Mouse (Mus musculus) megakaryocyte, adult 5-6 weeks (primary cell): ENCODE measurements around the gene Adamts16. TPM values are rescaled to one million over a fixed set of nuclear protein-coding genes. Genes with fewer than 3 reads are reported as not detected.

Experiments
- ATAC-seq: 2 replicates; pipeline ENCODE4 v1.8.0; 2016; ENCODE audit warnings: mild to moderate bottlenecking, inconsistent platforms; ENCODE audit not compliant: poor library complexity, severe bottlenecking
- total RNA-seq, 2 experiments: library from RNA; stranded (forward) in 1 of 2; stranded (reverse) in 1 of 2; fragments of 153-499, 151-499 nt in 1 of 2; fragments of 221-1000, 200-1000 nt in 1 of 2; gene quantifications; 2 replicates each; pipeline versions ENCODE4 v1.2.3 to v1.2.4; 2015 to 2017

Gene Adamts16
- total RNA-seq, 2 experiments from 2014 or later = not detected

DNA sequence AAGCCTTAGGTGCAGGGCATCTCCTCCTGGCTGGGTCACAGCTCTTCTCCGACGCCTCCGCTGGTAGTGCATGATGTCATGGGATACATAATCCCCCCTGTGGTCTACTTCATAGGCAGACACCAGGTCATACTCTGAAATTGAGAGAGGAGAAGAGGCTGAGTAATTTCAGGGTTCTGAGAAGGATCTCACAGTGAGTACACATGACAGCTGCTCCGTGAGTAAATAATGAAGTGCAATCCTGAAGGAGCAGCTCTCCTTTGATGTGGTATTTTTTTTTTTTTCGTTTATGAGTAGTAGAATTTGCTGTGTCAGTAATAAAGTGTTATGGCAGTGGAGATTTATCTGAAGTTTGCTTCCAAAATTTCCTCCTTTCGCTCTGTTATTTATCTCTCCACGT, 5.4 kb downstream of the Adamts16 start:
- no peak for ATAC-seq

DNA sequence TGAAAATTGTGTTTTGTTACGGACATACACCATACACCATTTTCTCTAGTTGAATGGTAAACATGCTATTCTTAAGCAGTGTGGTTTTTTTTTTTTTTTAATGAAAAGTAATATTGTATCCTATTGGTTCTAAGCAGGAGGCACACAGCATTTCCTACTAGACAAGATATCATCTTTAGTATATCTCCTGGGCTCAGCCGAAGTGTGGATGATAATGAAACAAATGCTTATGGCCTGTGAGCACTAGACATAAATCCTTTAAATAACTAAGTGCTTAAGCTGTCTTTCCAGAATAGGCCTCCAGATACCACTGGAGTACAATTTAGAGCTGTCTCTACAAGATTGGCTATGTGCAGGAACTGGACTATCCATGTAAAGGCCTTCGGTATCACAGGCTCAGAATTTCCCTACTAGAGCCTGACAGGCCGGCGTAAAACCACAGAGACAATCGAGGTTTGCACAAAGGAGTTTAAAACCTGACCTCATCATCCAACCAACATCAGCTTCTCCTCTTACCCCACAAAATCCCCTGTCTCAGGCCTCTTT, 8.9 kb downstream of the Adamts16 start:
- no peak for ATAC-seq

DNA sequence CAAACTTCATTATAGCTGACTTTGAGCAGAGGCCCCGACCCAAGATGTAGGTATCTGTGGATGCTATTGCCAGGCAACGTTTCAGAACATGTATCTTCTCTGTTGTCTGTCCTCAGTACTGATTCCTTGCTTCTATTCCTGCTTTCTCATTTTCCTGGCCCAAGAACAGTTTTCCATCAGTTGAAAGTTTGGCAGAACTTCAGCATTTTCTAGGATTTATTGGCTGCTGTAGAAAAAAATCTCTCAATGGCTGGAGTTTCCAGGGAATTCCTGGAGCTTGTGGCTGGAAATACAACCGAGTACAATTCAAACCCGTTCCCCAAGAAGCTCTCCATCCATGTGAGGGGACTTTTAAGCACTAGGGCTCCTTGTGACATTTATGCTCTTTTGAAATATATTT, 10.6 kb downstream of the Adamts16 start:
- ATAC-seq = no peak

DNA sequence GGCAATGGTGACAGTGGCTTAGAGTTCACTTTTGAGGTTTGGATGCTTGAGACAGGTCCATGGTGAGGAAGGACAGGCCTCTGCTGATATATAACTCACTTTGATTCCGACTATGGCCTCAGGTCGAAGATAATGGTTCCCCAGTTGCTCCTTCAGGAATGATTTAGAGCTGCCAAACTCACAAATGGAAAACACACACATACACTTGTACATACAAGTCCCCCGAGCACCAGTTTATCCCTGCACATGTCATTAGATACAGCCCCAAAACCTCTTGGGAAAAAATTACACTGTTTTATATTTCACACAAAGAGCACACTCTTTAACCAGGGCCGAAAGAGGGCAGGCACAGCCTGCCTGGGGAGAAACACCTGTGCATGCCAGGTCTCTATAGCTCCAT, 14.1 kb downstream of the Adamts16 start:
- no peak for ATAC-seq

DNA sequence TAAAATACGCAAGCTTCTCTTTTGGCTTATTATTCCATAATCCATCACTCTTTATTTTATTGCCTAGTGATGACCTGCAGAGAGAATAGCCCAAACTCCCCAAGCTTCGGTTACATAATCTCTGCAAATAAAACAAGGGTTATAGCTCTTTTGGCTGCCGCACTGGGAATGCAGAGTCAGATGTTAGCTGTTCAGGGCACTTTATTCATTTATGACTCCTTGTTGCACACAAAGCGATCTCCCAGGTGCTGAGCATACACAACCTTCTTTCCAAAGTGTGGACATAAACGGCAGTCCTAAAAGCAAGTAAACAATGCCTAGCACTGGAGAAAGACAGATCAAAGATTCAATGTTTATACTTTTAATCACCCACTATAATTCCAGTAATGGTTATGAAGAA, 16.3 kb downstream of the Adamts16 start:
- ATAC-seq = no peak

DNA sequence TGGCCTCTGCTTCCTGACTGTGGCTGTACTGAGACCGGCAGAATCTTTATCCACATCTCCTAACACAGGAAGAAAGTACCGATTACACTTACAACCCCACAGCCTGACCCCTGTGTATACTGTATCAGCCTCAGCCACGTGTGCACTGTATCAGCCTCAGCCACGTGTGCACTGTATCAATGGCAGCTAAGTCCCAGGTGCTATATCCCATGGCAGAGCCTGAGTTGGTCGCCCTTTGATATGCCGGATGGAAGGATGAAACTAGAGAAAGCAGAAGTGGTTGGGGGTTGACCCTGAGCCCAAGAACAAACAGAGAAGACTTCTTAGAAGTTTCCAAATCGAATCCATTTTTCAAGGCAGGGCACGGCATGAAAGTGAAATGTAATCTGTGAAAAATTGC, 17.9 kb downstream of the Adamts16 start:
- ATAC-seq = 0 out of 2 replicates have a peak, but pooled peaks have one; percentile 38

DNA sequence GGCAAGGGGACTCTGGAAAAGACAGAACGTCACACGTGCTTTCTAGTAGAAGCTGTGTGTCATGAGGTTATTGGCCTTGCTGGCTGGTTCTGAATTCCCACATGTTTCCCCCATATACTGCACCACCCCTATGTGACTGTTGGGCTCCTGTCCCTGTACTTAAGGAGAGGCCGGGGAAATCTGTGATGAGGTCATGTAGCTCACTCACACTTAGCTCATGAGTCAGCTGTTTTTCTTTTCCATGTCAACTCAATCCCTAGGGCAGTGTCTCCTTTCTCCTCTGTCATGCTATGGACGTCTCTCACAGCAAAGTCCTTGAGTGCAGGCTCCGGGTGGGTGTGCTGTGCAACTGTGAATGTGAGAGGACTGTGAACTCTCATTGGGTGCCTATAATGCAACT, 22.6 kb downstream of the Adamts16 start:
- no peak for ATAC-seq

DNA sequence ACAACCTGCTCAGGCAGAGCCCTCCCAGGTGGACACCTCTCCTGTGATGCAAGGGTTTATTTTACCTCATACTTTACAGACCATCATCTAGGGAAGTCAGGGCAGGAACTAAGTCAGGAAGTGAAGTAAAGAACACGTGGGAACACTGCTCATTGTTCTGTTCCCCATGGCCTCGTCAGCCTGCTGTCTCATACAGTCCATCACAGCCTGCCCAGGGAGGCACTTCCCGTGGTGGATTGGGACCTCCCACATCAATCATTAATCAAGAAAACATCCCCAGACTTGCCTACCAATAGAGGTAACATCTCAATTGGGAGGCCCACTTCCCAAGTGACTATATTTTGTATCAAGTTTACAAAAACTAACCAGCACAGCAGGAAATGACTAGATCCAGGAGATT, 27.2 kb downstream of the Adamts16 start:
- ATAC-seq = no peak

DNA sequence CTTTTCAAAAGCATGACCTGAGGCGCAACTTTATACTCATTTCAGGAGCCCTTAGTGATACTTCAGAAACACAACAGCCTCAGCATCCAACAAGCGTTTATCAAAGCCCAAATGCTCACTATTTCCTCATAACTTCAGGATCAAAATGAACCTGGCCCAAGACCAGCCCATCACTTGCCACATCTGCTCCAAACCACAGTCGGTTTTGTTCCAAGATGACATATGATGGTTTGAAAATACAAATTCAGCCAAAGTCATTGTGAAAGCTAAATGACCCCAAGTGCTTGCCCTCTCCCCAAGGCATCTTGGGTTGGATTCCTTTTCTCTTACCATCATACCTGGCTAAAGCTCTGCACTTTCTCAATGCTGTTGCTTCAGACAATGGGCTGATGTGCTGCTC, 36.1 kb downstream of the Adamts16 start:
- no peak for ATAC-seq

DNA sequence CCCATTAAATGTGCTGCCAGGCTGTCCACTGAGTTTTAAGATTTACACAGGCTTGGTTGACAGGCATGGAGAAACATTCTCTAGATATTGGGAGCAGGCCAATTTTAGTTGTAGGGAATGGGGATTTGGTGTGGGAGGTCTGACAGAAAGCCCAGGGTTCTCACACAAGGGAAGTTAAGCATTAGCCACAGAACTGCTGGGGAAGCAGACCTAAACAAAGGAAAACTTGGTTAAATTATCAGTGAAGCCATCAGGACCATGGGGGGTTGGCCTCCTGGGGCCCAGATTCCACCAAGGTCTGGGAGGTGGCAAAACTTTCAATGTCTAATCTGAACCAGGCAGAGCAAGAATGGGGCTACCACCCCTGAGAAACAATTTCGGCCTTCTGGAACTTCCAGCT, 38.8 kb downstream of the Adamts16 start:
- no peak for ATAC-seq

DNA sequence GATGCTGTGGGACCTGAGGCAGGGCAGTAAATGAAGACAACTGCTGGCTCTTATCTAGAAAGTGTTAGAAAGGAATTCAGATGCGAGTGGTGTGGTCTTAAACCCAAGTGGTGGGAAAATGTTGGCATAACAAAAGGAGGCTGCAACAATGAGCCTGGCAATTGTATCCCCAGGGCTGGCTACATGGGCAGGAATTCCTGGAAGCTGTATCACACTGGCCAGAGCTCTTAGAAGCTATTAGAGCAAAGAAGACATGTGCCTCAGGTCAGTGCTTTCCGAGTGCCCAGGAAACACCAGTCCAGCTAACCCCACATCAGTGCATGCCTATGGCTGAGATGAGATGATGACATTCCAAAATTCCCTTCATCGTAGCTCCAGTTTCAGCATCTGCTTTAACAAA, 42.3 kb downstream of the Adamts16 start:
- ATAC-seq = no peak

DNA sequence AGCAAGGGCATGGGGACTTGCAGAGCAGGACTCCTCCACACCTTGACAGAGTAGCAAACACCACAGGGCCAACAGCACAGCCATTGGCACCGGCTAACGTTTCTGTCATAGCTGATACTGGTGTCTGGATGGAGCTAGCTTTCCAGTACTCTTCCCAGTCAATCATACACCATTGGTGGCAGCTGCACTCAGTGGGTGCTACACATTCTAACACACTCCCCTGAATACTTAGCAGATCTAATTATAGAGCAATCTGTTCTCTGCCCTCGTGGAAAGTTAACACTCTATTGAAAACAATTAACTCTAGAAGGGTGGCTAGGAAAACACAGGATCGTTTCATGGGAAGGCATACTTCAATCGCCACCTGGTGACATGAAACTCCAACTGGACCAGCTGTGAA, 43.2 kb downstream of the Adamts16 start:
- ATAC-seq = no peak

DNA sequence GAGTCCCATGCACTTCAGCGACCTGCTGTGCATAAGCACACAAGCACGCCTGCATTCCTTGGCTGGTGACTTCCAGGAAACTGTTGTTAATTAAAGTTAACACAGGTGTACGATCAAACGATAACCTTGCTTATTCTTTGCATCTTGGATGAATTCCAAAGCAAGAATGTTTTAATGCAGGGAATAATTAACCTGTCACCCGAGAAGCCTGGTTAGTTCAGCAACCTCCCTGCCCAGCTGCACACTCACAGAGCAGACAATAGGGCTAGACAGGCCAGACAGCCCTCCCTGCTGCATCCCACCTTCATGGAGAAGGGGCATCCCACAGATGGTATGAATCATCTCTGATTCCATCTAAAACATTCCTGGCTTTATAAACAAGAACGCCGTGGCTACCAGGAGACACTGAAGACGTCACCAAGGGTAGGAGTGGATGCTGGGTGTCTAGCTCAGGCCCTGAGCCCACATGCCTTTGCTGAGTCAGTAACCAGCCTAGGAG, 47.5 kb downstream of the Adamts16 start:
- ATAC-seq = no peak

DNA sequence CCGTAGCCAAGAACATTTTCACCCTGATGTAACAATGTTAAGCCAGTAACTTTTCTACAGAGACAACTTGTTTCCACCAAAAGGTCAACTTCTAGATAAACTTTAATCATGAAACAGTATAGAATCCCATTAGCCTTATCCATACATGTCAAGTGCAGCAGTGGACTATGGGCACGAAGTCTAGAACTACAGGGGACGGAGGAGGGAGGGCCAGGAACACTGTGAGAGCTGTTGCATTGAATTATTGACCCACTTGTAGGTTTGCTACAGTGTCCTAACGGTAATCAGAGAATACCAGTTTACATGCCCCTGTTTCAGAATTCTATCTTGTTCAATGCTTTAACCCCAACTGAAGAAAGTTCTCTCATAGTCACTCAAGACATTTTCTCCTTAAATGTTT, 48.0 kb downstream of the Adamts16 start:
- no peak for ATAC-seq

DNA sequence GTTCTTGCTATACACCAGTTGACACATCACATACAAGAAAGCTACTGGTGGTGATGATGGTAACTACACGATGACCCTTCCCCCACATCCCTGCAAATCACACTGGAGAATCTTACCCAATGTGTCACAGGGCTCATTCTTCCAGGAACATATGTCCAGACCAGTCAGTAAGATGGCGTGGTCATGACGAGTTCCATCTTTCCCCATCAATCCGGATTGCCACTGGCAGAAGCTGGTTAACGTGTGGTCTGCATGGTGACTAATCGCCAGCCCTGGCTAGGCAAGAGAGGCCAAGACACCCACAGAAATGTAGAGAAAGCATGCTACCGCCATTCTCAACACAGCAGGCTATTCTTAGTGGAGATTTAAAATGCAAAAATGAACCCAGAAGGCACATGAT, 48.7 kb downstream of the Adamts16 start:
- no peak for ATAC-seq

DNA sequence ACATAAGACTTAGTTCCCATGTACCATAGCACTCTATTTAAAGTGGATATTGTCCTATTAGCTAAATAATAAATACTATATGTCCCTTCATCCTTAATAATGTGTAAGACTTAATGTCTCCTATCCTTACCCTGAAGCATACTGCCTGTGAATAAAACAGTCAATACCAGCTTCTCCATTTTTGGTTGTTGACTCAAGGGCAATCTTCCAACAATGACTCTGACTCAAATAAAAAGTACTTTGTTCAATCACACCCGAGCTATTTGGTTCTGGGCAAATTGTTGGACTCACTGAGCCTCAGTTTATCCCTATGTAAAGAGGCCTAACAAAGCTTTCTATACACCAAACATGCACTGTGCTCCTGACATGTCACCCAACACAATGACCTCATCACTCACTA, 51.8 kb downstream of the Adamts16 start:
- no peak for ATAC-seq

DNA sequence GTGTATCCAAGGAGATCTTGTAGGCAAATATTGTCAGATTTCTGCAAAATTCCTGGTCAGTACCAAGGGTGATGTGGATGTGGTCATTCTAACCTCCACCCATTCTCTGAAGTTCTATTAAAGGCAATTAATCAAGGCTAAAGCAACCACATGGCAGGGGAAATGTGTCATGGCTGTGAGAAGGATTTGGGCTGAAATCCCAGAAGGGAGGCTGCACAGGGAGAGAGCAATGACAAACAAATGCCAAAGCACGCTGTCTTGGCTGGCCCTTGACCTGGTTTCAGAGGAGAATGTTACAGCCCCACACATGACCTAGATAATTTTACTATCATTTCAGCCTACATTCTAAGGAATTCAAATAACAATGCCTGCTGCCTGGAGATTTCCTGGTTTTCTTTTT, 52.6 kb downstream of the Adamts16 start:
- ATAC-seq = no peak

DNA sequence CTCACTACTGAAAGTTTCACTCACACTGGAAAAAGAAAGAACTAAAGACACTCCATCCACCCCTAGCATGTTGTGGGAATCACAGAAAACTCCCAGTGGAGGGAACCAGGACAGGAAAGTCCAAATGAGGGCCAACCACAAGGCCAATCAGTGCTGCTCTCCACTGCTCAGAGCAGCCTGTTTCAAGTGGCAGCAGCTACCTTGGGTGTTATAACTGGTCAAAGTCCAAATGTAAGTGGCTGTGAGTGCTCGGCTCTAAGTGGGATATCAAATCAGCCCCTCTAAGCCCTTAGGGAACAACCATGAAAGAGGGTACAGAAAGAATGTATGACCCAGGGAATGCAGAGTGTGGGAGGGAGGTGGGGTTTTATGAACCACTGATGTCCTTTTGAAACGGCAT, 56.5 kb downstream of the Adamts16 start:
- no peak for ATAC-seq

DNA sequence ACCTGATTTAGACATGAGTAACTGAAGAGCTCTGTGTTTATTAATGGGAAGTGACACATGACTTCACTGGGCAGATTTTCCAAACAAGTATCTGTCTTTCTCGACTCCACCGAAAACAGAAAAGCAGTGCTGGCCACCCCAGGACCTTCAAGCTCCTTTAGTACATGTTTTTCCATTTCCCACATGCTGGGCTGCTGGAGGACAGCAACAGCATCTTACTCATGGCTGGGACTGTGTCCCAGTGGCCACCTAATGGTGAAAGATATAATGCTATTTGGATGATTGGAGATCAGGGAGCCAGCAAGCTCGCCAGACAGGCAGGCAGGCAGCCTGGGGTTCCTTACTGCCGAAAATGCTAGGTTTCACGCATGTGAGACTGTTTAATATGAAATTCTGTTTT, 57.5 kb downstream of the Adamts16 start:
- no peak for ATAC-seq

DNA sequence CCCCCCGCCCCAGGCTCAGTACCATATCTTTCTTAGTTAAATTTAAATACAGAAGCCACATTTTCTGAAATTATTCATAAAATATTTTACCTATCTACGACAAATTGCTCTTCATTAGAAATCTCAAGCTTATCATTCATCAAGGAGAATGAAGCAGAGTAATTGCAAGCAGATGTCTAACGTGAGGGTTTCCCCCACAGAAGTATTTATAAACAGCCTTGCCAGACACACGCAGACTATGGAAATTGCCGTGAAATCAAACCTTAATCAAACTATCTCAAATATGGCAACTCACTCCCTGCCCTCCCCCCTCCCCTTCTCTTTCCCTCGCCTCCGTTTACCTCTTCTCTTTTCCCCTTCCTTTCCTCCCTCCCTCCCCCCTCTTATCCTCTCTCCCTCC, 61.8 kb downstream of the Adamts16 start:
- ATAC-seq = no peak

DNA sequence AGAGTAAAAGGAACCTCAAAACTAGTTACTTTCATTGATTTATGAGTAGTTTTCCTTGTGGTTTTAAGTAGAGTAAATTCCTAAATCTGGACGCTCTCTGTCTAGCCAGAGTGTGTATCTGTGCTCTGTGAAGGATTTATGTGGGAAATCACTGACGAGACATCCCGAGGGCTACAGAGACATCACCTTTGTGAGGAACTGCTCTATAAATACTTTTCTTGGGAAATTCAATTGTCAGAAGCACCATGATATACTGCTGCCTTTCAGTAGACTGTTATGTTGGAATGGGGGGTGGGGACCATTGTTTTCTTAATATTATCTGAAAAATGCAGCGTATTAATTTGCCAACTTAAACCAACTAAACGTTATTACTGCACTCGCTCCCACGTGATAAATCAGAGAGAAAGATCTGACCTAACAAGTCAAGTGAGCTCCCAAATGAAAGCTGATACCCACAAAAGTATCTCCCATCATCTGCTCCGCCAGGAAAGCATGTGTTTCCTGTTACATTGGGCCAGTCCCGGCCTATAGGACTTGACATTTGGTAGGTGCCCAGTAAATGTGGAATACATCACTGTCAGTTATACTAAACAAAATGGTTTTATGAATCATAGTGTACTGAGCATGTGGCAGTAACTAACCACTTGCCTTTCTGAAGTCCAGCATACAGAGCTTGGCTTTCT, 62.6 kb downstream of the Adamts16 start:
- ATAC-seq = no peak

DNA sequence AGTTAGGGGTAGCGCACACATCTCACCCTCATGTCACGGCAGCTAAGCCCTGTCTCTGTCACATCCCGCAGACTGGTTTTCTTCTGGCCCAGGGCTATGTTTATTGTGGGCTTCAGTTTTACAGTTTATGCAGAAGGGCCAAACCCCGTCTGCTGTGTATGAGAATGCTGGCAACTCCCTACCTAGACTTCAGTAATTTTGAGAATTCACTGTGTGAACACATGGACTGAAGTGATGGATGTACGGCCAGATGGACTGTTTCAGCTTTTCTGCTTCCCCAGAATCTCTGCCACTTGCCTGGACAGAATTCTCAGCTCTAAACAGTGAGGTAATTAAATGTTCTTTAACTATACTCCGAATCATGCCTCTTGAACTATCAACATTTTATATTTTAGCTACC, 70.5 kb downstream of the Adamts16 start:
- ATAC-seq = no peak

DNA sequence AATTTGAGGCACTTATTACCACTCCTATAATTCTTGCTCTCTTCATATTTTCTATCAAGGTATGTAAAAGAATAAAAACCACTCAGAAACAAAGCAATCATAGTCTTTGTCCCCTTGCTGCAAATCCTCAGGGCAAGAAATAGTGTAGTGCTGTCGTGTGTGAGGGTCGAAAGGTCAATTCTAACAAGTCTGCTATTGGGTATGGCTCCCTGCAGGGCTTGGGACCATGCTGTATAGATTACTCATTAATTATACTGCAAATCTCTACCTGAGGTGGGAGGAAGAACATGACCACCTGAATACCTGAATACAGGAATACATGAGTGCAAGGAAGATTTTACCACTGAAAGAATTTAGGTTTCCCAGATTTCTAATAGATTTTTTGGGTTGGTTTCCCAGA, 72.5 kb downstream of the Adamts16 start:
- no peak for ATAC-seq
